Mouse (Mus musculus) layer of hippocampus, adult 9-11 months (tissue): Measurements from ENCODE around the gene Dmtf1.

Experiments
- DNase-seq: peaks from one replicate; pipeline ENCODE4 v3.0.0; 2022

Gene Dmtf1

DNA sequence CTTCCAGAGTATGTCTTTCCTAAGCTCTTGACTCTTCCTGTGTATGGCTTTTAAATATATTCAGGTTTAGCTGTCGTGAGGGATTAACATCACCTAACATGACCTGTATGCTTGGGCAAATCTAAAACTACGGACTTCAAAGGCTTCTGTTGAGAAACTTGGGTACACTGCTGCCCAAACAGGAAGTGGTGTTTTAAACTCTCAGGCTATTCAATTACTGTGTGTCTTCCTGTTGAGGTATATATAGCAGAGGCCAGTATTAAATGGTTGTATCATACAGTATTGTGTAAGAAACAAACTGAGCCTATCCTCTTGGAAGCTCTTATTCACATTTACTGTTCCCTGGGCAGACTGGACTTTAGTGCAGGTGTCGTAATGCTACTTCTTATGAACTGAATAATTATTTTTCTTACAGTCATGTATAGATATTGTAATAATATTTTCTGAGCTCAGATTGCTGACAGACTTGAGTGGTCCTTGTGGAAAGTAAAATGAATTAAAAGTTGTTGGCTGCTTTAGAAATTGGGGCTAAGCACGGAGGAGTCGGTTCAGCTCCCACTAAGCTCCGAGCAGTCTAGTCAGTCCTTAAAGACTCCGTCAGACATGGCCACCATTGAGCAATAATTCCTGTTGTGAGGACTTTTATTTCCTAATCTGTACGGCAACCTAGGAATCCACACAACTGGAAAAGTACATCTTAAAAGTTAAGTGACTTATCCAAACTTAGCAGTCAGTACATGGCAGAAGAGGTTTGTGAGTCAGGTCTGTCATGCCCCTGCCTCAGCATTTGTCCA lies 54.1 kb downstream of the Dmtf1 start:
- no peak for DNase-seq

DNA sequence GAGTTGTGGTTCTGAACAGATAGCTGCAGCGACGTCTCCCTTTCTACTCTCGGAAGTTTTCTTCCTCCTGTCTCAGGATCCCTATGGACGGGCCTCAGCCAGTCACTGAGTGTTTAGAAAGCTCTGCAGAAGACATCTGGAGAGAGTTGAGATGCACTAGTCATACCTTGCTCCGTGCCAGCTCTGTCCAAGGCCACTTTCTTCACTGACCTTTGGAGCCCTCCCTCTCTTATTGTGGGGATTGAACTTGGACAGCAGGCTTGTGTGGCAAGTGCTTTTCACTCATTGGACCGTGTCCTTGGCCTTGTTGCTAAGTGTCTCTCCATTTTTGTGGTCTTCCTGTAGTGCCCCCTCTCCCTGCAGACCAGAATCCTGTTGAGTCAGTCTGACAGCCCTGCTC lies 54.8 kb downstream of the Dmtf1 start:
- no peak for DNase-seq

DNA sequence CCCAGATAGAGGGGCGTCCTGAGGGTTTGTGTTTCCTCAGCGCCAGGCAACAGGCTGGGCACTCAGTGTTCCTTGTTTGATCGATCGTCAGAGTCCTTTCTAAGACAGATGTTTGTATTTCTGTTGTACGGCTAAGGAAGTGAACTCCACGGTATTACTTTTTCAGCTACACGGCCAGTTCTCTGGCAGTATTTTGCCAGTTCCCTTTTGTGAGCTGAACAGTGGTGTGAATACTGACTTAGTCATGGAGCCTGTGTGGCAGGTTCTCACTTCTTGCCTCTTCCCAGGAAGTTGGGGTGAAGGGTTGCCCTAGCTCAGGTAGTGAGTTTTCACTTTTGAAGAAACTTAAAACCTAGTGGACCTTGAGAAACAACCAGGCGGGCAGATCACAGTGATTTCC lies 57.6 kb downstream of the Dmtf1 start:
- DNase-seq: no peak

DNA sequence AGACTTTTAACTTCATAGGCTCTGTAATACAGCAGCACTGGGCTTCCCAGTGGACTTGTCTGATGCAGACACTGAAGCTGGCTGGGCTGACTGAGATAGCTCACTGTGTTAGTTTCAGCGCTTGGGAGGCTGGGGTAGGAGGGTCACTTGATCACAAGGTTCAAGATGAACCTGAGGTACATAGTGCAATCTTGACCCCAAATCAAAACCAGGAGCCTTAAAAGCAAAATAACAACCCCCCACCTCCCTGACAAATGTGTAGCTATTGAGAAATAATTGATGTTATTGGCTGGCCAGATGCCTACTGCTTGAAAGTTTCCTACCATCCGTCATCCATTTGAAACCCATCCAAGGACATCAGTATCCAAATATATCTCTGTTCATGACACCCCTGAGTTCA lies 58.9 kb downstream of the Dmtf1 start:
- DNase-seq: no peak

DNA sequence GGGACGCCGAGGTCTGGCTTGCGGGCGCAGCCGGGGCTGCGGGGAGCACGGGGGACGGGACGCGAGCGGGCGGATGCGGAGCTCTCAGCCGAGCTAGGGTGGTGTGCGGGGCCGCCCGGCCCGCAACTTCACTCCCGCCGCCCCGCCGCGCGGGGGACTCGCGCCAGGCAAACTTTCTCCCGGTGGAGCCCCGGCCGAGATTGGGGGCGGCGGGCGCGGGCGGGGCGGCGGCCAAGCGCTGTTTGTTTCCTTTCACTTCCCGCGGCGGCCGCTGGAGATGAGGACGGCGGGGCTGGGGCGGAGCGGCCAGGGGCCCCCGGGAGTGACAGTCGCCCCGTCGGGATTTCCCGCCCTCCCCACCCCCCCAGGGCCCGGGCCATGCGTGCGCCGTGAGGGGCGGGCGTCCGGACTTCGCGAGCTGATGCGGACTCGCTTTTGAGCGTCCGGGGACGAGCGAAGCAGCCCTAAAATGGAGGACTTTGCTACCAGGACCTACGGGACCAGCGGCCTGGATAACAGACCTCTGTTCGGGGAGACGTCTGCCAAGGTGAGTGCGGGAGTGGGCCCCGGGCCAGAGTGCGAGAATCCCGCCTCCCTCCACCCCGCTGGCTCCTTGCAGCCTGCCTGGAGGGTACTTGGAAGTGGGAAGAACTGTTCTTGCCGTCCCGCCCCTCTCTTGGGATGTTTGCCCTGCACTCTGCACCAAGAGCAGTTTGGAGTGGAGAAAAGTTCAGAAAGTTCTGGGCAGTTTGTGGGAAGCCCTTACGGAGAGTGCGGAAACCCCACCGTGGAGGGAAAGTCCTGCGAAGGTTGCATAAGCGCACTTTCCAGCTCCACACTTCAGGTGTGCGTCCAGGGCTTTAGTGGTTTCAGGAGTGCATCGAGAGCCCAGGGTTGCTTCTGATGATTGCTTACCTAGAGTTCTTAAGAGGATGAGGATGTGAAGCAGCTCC lies 60.5 kb downstream of the Dmtf1 start:
- no peak for DNase-seq

DNA sequence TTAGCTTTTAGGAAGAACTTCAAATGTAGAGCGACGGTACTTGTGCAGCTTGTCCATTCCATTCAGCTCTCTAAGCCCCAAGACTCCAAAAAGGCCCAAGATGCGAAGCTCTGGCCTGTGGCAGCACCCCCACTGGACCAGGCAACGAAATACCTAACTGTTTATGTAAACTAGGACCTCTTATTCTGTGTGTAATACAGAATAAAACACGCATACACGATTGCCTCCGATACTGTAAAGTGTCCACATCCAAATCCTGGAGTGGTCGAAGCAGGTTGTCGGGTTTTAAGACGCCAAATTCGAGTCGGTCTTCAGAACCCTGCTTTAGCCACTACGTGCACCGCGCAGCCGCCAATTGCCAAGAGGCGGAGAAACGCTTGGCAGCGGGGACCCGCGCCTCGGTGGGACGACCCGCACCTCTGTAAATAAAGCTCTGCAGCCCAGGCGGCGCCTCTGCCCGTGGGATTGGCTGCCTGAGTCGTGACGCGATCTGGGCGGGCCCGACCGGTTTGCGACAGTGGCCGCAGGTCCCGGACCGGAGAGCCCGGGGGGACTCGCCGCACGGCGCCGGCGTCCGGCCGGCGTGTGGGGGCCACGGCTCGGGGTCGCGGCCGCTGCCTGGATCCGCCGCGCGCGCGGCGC lies 61.2 kb downstream of the Dmtf1 start, which contains the start of gene Tmem243:
TSS of gene Tmem243 (plus strand) at position 462 of the 642 bp plus-strand sequence.
- peak; percentile 92 for DNase-seq

DNA sequence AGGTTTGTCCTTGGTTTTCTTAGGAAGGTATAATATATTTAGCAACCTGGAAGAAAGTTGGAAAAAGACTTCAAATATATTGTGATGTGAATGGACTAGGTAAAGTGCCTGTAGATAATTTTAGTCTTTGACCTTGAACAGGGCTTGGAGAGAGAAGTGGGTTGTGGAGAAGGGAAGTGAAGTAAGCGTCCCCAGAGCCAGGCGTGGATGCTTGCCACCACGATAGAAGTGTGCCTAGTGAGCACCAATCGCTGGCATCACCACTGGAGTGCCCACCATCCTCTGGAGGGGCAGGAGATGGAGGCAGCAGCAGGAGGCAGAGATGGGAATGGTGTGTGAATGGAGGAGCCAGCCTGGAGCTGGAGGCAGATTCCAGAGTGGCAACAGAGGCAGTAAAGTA lies 68.1 kb downstream of the Dmtf1 start:
- no peak for DNase-seq

DNA sequence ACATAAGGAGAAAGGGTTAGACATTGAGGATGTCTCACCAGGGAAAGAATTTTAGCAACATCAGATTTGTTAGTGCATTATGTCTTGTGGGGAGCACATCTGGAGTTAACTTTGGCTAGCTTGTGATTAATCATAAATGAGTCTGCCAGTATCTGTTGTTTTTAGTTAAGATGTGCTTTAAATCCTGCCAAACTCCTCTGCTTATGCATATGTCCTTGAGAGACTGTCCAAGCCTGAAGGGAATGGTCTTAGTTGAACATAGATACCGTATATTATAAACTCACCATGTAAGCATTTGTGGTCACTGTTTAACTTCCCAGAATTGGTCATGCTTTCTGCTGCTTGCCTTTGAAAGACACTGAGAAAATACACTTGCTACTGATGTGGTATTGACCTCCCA lies 68.9 kb downstream of the Dmtf1 start:
- DNase-seq: no peak

DNA sequence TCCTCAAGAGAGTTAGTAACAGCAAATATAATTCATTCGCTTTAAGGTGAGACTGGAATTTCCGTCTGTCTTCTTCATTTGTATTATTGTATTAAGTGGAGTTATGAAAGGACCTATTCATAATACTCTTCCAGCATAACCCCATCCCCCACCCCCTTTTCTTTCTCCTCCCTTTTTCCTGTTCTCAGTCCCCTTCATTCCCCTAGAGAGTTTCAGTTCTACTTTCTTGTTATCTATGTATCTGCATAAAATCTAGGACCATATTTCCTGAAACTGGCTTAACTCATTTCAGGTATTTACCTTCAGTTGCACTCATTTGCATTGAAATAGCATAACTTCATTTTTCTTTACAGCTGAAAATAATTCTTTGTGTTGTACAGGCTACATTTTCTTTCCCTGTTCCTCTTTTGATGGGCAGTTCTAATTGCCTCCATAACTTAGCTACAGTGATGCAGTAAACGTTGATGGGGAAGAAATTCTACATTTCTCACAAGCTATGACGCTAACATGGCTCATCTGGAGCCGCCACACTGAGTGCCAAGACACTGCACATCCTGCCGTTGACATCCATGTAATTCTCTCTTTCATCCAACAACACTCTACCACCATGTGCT lies 71.0 kb downstream of the Dmtf1 start:
- DNase-seq: no peak

DNA sequence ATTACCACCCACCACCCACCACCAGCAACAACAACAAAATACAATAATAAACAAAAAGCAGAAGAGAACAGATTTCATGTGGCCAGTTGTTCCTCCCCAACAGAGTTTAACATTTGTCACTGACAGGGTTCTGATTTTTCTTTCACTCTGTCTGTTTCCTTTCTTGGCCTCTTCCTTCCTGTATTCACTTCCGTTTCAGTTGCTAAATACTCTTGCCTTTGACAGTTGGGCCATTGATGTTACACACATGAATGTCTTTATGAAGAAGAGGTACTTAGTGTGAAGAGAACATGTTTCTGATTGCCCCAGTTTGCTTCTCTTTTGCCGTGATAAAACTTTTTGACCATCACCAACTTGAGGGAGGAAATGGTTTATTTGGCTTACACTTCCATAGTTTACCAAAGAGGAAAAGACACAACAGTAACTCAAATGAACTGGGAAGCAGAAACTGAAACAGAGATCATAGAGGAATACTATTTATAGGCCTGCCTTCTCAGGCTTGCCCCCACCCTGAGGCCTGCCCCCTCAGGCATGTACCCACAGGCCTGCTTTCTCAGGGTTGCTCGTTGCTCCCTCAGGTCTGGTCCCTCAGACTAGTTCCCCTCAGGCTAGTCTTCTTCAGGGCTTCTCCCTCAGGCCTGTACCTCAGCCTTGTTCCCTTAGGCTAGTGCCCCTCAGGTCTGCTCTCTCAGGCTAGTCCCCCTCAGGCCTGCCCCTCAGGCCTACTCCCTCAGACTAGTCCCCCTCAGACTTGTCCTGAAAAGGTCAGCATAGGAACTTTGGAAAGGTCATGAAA lies 74.5 kb downstream of the Dmtf1 start:
- DNase-seq: peak; percentile 17

DNA sequence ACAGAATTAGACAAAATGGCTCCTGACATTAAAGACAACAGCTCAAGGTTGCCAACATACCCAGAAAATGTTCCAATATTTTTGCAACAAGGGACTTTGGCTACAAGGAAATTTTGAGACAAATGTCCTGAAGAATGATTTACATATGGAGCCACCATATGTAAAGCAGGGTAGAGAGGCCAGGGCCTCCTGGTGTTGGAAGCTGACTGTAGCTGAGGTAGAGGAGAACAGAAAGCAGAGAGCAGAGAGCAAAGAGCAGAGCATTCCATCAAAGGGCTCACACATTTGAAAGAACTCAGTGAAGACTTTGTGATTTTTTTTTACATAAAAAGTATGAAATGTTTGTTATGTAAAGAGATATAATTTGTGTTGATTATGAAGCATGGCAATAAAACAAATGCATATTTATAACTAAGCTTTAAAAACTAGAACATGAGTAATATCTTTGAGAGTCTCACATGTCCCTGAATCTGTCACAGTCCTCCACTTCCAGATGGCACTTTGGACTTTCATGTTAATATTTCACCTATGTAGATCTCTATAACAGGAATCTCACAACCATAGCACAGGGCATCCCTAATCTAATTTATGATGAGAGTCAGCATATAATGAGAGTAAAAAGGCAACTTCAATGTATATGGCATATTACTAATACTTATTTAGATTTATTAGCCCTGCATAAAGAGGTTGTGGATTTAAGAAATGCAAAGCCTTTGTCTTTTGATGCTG lies 81.6 kb downstream of the Dmtf1 start:
- no peak for DNase-seq

DNA sequence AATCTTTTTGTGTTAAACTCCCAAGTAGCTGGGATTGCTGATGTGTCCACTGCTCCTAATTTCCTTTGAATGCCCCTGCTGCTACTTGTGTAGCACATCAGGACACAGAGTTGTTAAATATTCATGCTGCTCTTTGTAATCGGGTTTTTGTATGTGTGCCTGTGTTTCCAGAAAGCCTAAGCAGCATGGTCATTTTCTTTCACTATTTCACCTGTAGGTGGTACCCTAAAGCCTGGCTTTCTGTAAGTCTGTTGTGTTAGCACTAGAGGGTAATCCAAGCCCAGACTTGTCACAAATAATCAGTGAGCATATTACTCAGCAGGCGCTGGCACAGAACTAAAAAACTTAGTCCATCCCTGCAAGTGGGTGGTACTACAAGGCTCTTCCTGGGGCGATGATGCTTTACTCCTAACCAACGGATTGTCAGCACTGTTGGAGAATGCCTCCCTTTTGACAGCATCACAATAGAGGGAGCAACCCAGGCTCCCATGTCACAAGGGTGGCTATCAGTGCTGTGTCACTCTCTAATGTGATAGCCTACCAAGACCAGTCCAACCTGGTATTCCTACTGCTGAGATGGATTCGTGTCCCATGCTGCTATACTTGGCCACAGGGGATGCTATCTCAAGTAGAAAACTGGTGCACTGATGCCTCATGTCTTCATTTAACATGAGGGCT lies 88.3 kb downstream of the Dmtf1 start:
- no peak for DNase-seq

DNA sequence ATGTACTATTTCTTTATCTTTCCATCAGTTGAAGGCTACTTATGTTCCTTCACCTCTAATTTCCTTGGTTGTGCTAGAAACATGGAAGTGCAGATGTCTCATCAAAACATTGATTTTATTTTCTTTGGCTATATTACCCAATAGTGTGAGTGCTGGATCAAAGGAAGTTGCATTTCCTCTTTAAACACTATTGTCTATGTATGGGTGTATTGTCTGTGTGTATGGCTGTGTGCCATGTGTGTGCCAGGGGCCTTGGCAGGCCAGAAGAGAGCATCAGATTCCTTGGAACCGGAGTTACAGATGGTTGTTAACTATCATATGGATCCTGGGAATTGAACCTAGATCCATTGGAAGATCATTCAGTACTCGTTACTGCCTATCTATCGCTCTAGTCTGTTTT lies 90.2 kb downstream of the Dmtf1 start:
- DNase-seq: no peak

DNA sequence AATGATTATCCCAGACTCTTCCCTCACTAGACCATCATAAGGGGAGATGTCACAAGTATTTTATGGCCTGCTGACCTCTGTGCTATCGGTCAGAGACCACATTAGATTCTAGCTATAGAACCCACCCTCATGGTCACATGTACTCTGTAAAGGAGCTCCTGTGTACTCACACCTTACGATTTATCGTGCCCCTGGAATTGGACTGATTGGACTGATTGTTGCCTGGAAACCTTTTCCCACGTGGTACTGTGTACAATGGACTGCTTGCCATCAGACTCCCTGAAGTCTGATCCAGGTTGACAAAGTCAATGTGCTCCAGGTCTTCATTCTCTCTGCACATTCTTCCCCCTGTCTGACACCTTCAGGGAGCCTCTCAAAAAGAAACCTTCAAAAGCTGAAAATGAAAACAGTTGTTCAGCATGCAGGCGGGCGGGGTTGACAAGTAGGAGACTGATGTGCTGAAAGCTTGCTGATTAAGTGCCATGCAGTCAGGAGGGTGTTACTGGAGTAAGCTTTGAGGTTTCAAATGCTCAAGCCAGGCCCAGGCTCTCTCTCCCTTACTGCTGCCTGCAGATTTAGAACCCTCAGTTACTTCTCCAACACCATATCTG lies 91.9 kb downstream of the Dmtf1 start:
- no peak for DNase-seq

DNA sequence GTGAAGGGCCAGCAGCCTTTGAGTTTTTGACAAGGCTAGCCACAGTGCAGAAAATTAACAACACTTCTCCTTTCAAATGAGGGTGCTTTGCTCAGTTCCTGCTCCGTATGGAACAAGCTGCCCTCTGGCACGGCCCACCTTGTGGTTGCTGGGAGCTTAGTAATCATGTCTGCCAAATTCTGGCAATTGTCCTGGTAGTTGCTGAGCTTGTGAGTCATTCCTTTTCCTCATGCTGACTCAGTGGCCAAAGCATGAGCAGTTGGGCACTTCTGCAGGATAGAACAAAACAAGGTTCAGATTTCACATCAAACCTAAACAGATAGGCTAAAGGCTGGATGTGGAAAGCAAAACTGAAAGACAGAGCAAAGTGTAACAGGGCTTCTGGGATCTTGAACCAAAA lies 92.7 kb downstream of the Dmtf1 start:
- DNase-seq: peak; percentile 82
